Mouse (Mus musculus) neural tube, embryonic 13.5 days (tissue): ENCODE data around the gene Bicral. TPM values are rescaled to one million over a fixed set of nuclear protein-coding genes. Genes with fewer than 3 reads are reported as not detected.
"Not testable (repeated sequence)": the region's sequence is repeated elsewhere in the genome, so short reads cannot be mapped to it uniquely, and the experiment has no call there.

Experiments used
- ATAC-seq: fragments of 200-750 bp; cut with Nextera tagmentation; 2 replicates; pipeline ENCODE4 v1.8.0; 2017; ENCODE audit warnings: low read depth, mild to moderate bottlenecking, moderate TSS enrichment, moderate library complexity
- H3K27ac ChIP-seq: fragments of 300-500 bp; sonication (generic); replicated peaks from 2 replicates; pipeline ENCODE4 v1.5.1; 2015; ENCODE audit warnings: moderate library complexity, mild to moderate bottlenecking, inconsistent platforms
- H3K27me3 ChIP-seq: fragments of 300-500 bp; sonication (generic); 2 replicates; pipeline ENCODE4 v1.6.1; 2015; ENCODE audit warnings: mild to moderate bottlenecking, inconsistent platforms
- H3K36me3 ChIP-seq: fragments of 300-500 bp; sonication (generic); 2 replicates; pipeline ENCODE4 v1.6.1; 2015; ENCODE audit warnings: mild to moderate bottlenecking, inconsistent platforms
- H3K4me1 ChIP-seq: fragments of 300-500 bp; sonication (generic); replicated peaks from 2 replicates; pipeline ENCODE4 v1.6.1; 2015; ENCODE audit warnings: inconsistent platforms
- H3K4me2 ChIP-seq: fragments of 300-500 bp; sonication (generic); 2 replicates; pipeline ENCODE4 v1.6.1; 2015; ENCODE audit warnings: inconsistent platforms, mild to moderate bottlenecking, moderate library complexity
- H3K4me3 ChIP-seq: fragments of 300-500 bp; sonication (generic); 2 replicates; pipeline ENCODE4 v1.5.1; 2015; ENCODE audit warnings: mild to moderate bottlenecking, inconsistent platforms
- H3K9ac ChIP-seq: fragments of 300-500 bp; sonication (generic); 2 replicates; pipeline ENCODE4 v1.6.1; 2015; ENCODE audit warnings: moderate library complexity, mild to moderate bottlenecking, inconsistent platforms
- H3K9me3 ChIP-seq: fragments of 300-500 bp; sonication (generic); 2 replicates; pipeline ENCODE4 v1.6.1; 2016; ENCODE audit warnings: inconsistent platforms
- WGBS: fragments of 180-500 bp; shearing (Covaris S2); methylation state at CpG from one replicate; pipeline ENCODE4 v1.1.7; 2015; 5-methylcytosine and 5-hydroxymethylcytosine counted together
- polyA plus RNA-seq: library from polyadenylated mRNA; unstranded; fragments of >200 nt; fragmentation: Nextera tagmentation; extraction: Ambion mirVana; gene quantifications from 2 replicates; pipeline ENCODE4 v1.2.1, GENCODE M21; 2015

Bicral gene
- polyA plus RNA-seq, 1 experiment from 2014 or later: 6.5 TPM

DNA sequence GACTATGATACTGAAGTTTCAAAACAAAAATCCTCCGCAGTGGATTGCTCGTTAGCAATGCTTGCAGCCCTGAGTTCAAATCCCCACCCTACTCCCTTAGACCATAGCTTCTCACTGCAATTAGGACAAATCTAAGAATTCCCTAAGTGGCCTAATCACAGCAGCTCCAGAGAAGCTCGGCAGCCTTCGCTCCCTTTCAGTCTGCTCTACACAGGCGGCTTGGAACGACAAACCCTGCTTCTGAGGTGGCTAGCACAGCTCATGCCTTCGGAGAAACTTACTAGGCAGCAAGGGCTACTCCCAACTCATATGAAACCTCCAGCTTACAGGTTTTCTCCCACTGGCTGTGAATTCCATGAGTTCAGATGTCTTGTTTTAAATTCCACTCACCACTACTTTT lies 4.2 kb downstream of the Bicral start:
- Histone ChIP-seq H3K27me3 (no peaks in the 10 kb centered on the region), H3K4me1 (peaks cover 33% of the 10 kb centered on the region), H3K9ac (no peak overlapping the region), H3K4me2 (0 out of 2 replicates have a peak overlapping the region, but pooled peaks have one; percentile 73), H3K4me3 (no peak overlapping the region), H3K9me3 (no peaks in the 10 kb centered on the region), H3K36me3 (no peaks in the 10 kb centered on the region), H3K27ac (peak overlapping the region; percentile 100; the same call in 1 of the 2 replicates)
- WGBS: 83% methylated on average over 7 of the region's 7 CpGs
- no peak for ATAC-seq

- no peaks in the 10 kb centered on the region for H3K9me3 ChIP-seq
- 0 out of 2 replicates have a peak overlapping the region, but pooled peaks have one; percentile 11 for H3K4me2 ChIP-seq
- 58% methylated on average over 6 of the region's 6 CpGs for WGBS
- ATAC-seq: no peak
- H3K27ac ChIP-seq: peak overlapping the region; percentile 54
- H3K4me1 ChIP-seq: peaks cover 31% of the 10 kb centered on the region
- no peaks in the 10 kb centered on the region for H3K36me3 ChIP-seq
- H3K27me3 ChIP-seq: no peaks in the 10 kb centered on the region
- H3K4me3 ChIP-seq: no peak overlapping the region
- H3K9ac ChIP-seq: no peak overlapping the region
Measured at GRCm38 (mm10) chr17:46853281-46853680, 5.0 kb downstream of the Bicral start.

DNA sequence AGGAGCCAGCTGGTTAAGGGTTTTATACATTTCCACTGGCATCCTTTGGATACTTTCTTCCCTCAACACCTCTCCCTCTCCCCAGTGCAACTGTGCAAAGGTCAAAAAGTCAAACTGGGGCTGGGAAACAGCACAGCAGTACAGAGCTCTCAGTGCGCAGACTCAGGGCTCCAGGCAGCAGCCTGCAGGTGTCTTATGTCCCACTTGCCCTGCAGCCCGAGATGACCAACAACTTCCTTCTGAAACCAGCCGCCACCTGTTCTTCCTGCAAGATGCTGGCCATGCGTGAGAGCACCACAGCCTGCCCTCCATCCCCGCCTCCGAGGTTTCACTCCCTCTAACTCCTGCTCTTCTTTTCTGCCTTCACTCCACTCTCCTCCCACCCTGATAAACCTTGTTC lies 5.6 kb downstream of the Bicral start:
- Histone ChIP-seq H3K4me1 (peaks cover 31% of the 10 kb centered on the region), H3K4me2 (0 out of 2 replicates have a peak overlapping the region, but pooled peaks have one; percentile 11), H3K27me3 (no peaks in the 10 kb centered on the region), H3K36me3 (no peaks in the 10 kb centered on the region), H3K9ac (no peak overlapping the region), H3K27ac (peak overlapping the region; percentile 54), H3K9me3 (no peaks in the 10 kb centered on the region), H3K4me3 (no peak overlapping the region)
- WGBS: 41% methylated on average over 6 of the region's 6 CpGs
- ATAC-seq: no peak

DNA sequence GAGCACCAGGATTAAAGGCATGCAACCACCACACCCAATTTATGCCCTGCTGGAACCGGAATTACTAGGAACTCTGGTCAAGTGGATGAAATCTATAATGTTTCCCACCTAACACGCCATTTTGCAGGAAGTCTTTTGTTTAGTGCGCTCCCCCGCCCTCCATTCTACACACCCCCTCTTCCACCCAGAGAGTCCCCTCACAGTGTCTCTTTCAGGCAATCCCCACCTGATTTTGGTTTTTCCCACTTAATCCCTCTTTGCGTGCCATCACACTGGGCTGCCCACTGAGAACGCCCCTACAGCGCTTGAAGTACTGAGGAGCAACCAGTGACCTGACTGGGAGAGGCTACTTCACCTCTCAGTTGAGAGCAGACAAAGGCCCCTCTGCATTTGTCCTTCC lies 11.1 kb downstream of the Bicral start:
- no peaks in the 10 kb centered on the region for H3K9me3 ChIP-seq
- WGBS: 95% methylated on average over 7 of the region's 7 CpGs
- peaks cover 24% of the 10 kb centered on the region for H3K4me1 ChIP-seq
- no peak for ATAC-seq
- no peak overlapping the region for H3K4me3 ChIP-seq
- H3K27ac ChIP-seq: no peak overlapping the region
- no peak overlapping the region for H3K9ac ChIP-seq
- no peaks in the 10 kb centered on the region for H3K36me3 ChIP-seq
- no peak overlapping the region for H3K4me2 ChIP-seq
- H3K27me3 ChIP-seq: no peaks in the 10 kb centered on the region

DNA sequence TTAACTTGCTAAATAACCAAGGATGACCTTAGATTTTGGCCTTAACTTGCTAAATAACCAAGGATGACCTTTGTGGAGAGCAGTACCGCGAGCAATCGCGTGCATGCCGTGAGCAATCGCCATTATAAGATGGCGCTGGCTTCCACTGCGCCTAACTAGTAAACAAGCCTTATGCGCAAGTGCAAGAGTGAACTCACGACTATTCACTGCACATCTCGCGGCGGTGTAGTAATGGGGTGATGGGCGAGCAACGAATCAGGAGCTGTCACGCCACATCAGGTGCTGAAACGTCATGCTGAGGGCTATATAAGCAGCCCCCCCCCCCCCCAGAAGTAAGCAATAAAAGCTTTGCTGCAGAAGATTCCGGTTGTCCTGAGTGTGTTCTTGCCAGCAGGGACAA lies 11.7 kb downstream of the Bicral start:
- 94% methylated on average over 18 of the region's 18 CpGs for WGBS
- H3K27ac ChIP-seq, H3K27me3 ChIP-seq, H3K4me2 ChIP-seq, ATAC-seq, H3K9me3 ChIP-seq, H3K9ac ChIP-seq, H3K4me3 ChIP-seq, H3K36me3 ChIP-seq: not testable (repeated sequence)
- peaks cover 24% of the 10 kb centered on the region for H3K4me1 ChIP-seq

- H3K27ac ChIP-seq: peak overlapping the region; percentile 59; the same call in 1 of the 2 replicates
- no peak for ATAC-seq
- no peaks in the 10 kb centered on the region for H3K36me3 ChIP-seq
- no peak overlapping the region for H3K4me2 ChIP-seq
- WGBS: 81% methylated on average over 12 of the region's 12 CpGs
- no peak overlapping the region for H3K4me3 ChIP-seq
- no peak overlapping the region for H3K9ac ChIP-seq
- H3K27me3 ChIP-seq: no peaks in the 10 kb centered on the region
- H3K4me1 ChIP-seq: peaks cover 24% of the 10 kb centered on the region
- H3K9me3 ChIP-seq: no peaks in the 10 kb centered on the region
Measured at GRCm38 (mm10) chr17:46845262-46845661, 13.0 kb downstream of the Bicral start.

DNA sequence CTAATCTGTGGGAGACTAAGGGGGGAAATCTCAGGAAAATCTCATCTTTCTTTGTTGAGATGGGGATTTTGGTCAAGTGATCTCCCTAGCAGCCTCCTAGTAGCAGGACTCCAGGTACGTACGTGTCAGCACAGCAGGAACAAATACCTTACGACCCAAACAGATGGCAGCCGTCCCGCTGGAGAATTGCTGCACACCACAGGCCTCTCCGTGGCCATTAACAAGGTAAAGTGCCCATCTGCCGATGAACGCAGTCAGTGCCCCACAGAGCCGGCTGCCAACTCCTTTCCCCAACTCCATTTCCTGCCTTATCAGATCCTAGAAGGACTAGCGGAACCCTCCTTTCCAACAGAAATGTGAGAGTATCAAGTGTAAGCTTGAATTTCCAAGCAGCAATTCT lies 13.5 kb downstream of the Bicral start:
- Histone ChIP-seq H3K9ac (no peak overlapping the region), H3K9me3 (no peaks in the 10 kb centered on the region), H3K36me3 (0 out of 2 replicates have a peak, but pooled peaks cover 4% of the 10 kb centered on the region), H3K4me2 (no peak overlapping the region), H3K4me3 (no peak overlapping the region), H3K4me1 (peaks cover 24% of the 10 kb centered on the region), H3K27me3 (no peaks in the 10 kb centered on the region), H3K27ac (peak overlapping the region; percentile 59; the same call in 1 of the 2 replicates)
- no peak for ATAC-seq
- 29% methylated on average over 10 of the region's 10 CpGs for WGBS

- WGBS: 27% methylated on average over 7 of the region's 7 CpGs
- peak overlapping the region; percentile 59 for H3K27ac ChIP-seq
Measured at GRCm38 (mm10) chr17:46843716-46844115, 14.6 kb downstream of the Bicral start.

GRCm38 (mm10) chr17:46843022-46843421 lies 15.3 kb downstream of the Bicral start:
- 61% methylated on average over 2 of the region's 2 CpGs for WGBS
- no peak overlapping the region for H3K4me2 ChIP-seq
- no peak for ATAC-seq

More at GRCm38 (mm10) chr17:46843716-46844115, 14.6 kb downstream of the Bicral start:
- H3K9ac ChIP-seq: no peak overlapping the region
- H3K9me3 ChIP-seq: no peaks in the 10 kb centered on the region
- peaks cover 24% of the 10 kb centered on the region for H3K4me1 ChIP-seq
- 0 out of 2 replicates have a peak, but pooled peaks cover 8% of the 10 kb centered on the region for H3K36me3 ChIP-seq
- H3K27me3 ChIP-seq: no peaks in the 10 kb centered on the region
- no peak overlapping the region for H3K4me2 ChIP-seq
- no peak overlapping the region for H3K4me3 ChIP-seq
- ATAC-seq: no peak

DNA sequence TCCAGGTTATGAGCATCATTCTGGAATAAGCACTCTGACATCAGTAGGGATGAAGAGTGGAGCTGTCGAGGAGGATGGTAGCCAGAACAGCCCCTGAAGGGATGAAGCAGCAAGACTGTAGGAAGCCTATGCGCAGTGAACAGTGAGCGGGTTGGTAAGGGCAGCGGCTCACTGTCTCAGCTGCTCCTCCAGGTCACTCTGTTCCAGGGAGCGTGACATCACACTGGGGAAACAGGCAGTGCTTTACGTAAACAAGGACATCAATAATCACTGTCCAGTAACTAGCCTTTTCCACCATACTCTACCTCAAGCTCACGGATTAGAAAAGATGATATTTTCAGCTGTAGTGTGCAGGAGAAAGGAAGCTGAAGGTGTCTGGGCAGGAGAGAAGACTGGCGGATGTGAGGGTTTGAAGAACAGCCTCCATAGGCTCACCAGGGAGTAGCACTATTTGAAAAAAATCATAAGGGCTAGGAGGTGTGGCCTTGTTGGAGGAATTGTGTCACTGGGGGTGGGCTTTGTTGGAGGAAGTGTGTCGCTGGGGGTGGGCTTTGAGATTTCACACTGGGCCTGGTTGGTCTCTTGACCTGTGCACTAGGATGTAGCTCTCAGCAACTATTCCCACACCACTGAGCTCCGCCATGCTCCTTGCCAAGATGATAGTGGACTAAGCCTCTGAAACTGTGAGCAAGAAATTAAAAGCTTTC lies 17.8 kb downstream of the Bicral start:
- Histone ChIP-seq H3K27me3 (no peaks in the 10 kb centered on the region), H3K9me3 (no peaks in the 10 kb centered on the region), H3K4me3 (no peak overlapping the region), H3K9ac (no peak overlapping the region), H3K27ac (no peak overlapping the region), H3K36me3 (0 out of 2 replicates have a peak, but pooled peaks cover 8% of the 10 kb centered on the region), H3K4me2 (no peak overlapping the region), H3K4me1 (peaks cover 26% of the 10 kb centered on the region)
- 87% methylated on average over 10 of the region's 10 CpGs for WGBS
- ATAC-seq: no peak

More at GRCm38 (mm10) chr17:46843022-46843421, 15.3 kb downstream of the Bicral start:
- Histone ChIP-seq H3K27me3 (no peaks in the 10 kb centered on the region), H3K27ac (no peak overlapping the region), H3K9me3 (no peaks in the 10 kb centered on the region), H3K9ac (no peak overlapping the region), H3K4me3 (no peak overlapping the region), H3K4me1 (peaks cover 30% of the 10 kb centered on the region), H3K36me3 (0 out of 2 replicates have a peak, but pooled peaks cover 8% of the 10 kb centered on the region)

- Histone ChIP-seq H3K4me1 (peaks cover 7% of the 10 kb centered on the region; the same call in 1 of the 2 replicates), H3K36me3 (0 out of 2 replicates have a peak, but pooled peaks cover 8% of the 10 kb centered on the region), H3K4me2 (no peak overlapping the region), H3K4me3 (no peak overlapping the region), H3K9ac (no peak overlapping the region), H3K27ac (no peak overlapping the region), H3K27me3 (no peaks in the 10 kb centered on the region), H3K9me3 (no peaks in the 10 kb centered on the region)
- no peak for ATAC-seq
- WGBS: 66% methylated on average over 7 of the region's 7 CpGs
Measured at GRCm38 (mm10) chr17:46838396-46838920, 19.8 kb downstream of the Bicral start.

DNA sequence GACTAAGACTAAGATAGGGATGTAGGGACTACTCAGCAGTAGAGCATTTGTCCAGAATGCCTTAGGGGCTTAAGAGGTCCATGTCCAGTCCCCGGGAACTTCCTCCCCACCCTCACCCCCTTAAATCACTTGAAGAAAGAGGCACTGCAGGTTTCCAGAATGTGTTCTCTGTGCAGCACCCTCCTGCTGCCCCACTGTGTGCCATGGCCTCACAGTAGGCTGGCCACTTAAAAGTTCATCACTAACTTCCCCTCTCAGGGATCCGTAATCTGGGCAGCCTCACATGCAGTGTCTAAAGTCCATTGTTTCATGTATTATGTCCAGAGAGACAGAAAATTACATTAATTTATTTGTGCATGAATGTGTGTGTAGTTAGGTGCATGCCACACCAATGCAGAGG lies 20.4 kb downstream of the Bicral start:
- 81% methylated on average over 2 of the region's 2 CpGs for WGBS
- no peak for ATAC-seq
- H3K4me3 ChIP-seq: no peak overlapping the region

More for the DNA sequence above, 20.4 kb downstream of the Bicral start:
- Histone ChIP-seq H3K27me3 (no peaks in the 10 kb centered on the region), H3K9me3 (no peaks in the 10 kb centered on the region), H3K36me3 (0 out of 2 replicates have a peak, but pooled peaks cover 8% of the 10 kb centered on the region), H3K4me2 (no peak overlapping the region), H3K9ac (no peak overlapping the region), H3K4me1 (peaks cover 7% of the 10 kb centered on the region; the same call in 1 of the 2 replicates), H3K27ac (no peak overlapping the region)
